Mouse (Mus musculus): ENCODE results near the gene Wfdc5.

DNA sequence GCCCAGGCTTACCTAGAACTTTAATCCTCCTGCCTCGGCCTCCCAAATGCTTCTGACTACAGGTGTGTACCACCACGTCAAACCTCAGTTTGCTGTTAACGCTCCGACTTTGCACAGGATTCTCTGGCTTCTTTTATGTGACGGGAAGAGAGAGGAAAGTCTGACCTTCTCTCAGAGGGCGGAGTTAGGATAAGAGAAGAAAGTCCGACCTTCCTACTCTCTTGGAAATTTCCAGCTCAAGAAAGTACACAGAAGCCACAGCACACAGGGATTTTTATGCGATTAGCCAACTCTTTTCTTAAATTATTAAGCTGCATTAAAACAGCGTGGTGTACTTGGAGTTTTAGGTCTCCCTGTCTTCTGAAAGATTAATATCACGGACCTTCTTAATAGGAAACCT lies 38.0 kb downstream of the Wfdc5 start:
- TF ChIP-seq CTCF (IDR thresholded peaks at IDR 0.05; ENCODE audit: low read depth, low read length) (no peak), POLR2A (IDR thresholded peaks at IDR 0.05; ENCODE audit: borderline replicate concordance, low read depth, low read length) (no peak)
